Mouse (Mus musculus): ENCODE results near the gene Sec14l3.

DNA sequence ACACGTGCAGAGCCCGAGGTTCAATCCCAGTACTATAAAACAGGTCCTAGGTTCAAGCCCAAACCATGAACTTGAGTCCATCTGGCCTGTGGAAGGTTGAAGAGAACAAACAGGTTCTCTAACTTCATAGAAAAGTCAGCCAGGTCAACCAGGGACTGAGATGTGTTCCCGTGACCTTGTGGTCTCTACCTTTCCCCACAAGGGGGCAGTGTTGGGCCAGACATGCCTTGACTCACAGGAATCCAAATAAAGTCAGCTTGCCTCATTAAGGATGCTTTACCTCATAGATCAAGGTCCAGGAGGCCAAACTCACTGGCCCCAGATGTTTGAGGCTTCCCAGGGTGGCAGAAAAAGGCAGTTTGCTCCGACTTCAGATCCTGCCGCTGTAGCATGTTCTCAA is 11.1 kb upstream of the Sec14l3 start:
- TF ChIP-seq POLR2A (IDR thresholded peaks at IDR 0.05; ENCODE audit: borderline replicate concordance, low read depth, low read length) (no peak), CTCF (IDR thresholded peaks at IDR 0.05; ENCODE audit: low read depth, low read length) (peak; percentile 79)
